Mouse (Mus musculus): ENCODE data around the gene Sumf2.
"Not testable (repeated sequence)": the region's sequence is repeated elsewhere in the genome, so short reads cannot be mapped to it uniquely, and the experiment has no call there.

Sumf2 gene

GRCm38 (mm10) chr5:129846752-129847557, at the start of gene Sumf2:
Gene Sumf2 (plus strand): TSS chr5:129846986.
- DNase-seq (ENCODE audit: extremely low spot score), result peak; percentile 94

DNA sequence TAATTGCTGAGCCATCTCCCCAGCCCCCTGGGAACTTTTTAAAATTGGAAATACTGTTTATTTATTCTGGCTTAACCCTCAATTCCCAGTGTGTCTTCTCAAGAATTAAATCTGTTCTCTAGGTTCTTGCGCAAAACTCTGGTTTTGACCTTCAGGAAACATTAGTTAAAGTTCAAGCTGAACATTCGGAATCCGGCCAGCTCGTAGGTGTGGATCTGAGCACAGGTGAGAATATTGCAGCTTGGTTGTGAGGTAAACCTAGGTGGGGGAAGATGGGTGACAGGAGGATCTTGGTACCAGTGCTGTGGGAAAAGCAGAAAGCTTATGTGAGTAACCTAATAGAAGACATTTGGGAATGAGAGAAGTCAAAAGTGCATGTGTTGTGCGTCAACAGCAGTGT, 1.9 kb upstream of the Sumf2 start:
- no peak for DNase-seq (ENCODE audit: extremely low spot score)

DNA sequence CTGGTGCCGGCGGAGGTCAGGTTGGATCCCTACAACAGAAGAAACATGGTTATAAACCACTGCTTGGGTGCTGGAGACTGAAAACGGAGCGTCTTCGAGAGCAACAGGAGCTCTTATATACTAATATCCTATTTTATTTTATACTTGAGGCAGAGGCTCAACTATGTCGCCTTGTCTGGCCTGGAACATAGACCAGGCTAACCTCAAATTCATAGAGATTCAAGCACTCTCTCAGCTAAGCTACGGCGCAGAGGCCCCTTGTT, 703 bp downstream of the Sumf2 start:
- no peak for DNase-seq (ENCODE audit: extremely low spot score)

GRCm38 (mm10) chr5:129855163-129855562, 8.4 kb downstream of the Sumf2 start:
- no peak for DNase-seq (ENCODE audit: extremely low spot score)

- no peak for DNase-seq (ENCODE audit: extremely low spot score)
Measured at GRCm38 (mm10) chr5:129856414-129856813, 9.6 kb downstream of the Sumf2 start.

DNA sequence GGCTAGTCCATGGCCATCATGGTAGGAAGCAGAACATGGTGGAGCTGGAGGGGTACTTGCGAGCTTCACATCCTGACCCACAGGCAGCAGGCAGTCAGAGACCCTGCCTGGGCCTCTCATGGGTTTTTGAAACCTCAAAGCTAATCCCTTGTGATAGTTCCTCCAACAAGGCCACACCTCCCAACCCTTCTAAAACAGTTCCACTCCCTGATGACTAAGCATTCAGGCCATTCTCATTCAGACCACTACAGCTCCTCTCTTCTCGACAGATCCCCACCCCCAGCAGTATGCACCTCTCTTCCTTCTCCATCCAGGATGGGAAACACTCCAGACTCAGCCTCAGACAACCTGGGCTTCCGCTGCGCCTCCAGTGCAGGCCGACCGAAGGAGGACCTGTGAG, 15.5 kb downstream of the Sumf2 start:
- DNase-seq (ENCODE audit: extremely low spot score), result no peak

DNA sequence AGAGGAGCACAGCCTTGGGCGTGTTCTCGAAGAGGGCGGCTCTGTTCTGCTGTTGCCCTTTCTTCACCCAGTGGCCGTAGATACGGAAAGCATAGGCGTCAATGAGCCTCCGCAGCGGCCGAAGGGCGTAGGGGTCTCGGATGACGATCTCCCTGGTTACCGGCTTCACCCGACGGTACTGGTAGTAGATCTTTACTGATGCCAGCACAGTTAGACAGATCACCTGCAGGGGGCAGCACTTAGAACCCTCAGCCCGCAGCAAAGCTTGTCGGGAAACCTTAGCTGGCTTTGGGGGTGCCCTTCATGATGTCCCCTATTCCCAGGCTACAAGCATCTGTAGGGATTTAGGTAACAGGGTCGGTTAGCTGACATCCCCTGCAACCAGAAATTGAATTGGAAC, 17.7 kb downstream of the Sumf2 start:
- peak; percentile 42 for DNase-seq (ENCODE audit: extremely low spot score)

GRCm38 (mm10) chr5:129865841-129866240, 19.1 kb downstream of the Sumf2 start:
- no peak for DNase-seq (ENCODE audit: extremely low spot score)

DNA sequence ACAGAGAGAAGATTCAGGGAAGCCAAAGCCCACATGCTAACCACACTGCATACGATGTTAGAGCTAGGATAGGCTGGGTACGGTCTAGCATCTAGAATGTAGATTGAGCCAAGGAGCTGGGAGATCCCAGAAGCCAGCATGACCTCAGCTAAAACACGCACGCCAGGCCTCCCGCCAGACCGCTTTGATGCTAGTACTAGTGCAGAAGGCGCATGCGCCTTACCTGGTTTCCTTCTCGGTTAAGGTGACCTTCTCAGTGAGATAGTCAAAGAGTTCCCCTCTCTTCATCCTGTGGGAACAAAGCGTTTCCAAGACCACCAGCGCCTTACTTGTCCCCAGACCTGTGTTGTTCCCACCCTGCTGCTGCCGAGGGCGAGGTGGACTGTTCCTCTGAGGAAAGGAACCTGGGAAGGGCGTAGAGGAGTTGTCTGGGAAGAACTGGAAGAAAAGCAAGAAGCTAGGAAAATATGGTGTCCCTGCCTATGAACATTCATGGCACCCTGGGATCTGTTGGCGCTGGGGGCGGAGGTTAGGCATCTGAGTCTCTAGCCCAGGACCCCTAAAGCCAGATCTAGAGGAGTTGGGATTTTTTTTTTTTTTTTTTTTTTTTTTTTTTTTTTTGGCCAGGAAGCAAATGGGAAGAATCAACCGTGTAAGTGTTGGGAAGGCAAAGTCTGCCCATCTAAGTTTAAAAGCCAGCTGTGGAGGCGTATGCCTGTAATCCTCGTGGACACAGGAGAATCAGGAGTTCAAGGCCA, 22.6 kb downstream of the Sumf2 start:
- no peak for DNase-seq (ENCODE audit: extremely low spot score)

DNA sequence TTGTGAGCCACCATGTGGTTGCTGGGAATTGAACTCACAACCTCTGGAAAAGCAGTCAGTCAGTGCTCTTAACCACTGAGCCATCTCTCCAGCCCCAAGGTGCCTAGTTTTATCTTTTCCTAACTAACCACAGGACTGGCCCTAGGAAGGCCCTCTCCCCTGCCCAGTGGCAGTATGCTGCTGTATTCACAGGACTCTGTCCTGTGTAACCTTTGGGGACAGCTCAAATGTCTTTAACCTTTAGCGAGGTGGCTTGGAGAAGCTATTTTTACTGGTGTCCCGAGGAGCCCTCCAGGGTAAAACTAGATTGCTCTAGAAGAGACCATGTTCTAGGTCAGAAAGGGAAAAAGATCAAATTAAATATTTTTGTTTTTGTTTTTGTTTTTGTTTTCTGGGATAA, 24.5 kb downstream of the Sumf2 start:
- no peak for DNase-seq (ENCODE audit: extremely low spot score)

DNA sequence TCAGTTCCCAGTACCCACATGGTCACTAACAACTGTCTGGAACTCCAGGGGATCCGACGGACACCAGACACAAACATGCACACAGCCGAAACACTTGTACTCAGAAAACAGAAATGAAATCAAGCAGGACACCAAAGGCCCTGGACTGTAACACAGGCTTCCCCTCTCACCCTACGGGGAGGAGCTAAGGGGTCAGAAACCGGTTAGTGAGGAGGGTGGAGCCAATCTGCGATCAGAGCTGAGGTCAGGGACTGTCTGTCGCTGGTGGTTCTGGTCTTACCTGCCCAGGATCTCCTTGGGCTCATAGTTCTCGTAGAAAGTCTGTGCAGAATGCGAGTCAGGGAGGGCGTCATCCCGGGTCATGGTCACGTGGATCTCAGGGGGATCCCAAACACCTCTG, 27.2 kb downstream of the Sumf2 start:
- DNase-seq (ENCODE audit: extremely low spot score), result no peak

DNA sequence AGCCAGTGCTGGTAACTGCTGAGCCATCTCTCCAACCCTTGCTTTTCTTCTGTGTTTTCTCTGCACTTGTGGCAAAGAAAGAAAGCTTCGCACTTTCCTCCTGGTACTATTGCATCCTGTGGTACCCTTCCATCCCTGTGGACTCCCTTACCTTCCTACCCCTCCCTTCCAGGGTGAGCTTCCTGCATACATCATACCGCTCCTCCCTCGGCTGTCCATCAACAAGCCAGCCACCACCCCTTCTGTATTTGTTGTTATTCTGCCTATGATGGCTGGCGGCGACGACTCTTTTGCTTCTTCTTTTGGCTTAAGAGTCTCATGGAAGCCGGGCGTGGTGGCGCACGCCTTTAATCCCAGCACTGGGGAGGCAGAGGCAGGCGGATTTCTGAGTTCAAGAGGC, 28.3 kb downstream of the Sumf2 start:
- no peak for DNase-seq (ENCODE audit: extremely low spot score)

GRCm38 (mm10) chr5:129877731-129878455, 31.1 kb downstream of the Sumf2 start:
- no peak for DNase-seq (ENCODE audit: extremely low spot score)

- no peak for DNase-seq (ENCODE audit: extremely low spot score)
Measured at GRCm38 (mm10) chr5:129878946-129879345, 32.2 kb downstream of the Sumf2 start.

DNA sequence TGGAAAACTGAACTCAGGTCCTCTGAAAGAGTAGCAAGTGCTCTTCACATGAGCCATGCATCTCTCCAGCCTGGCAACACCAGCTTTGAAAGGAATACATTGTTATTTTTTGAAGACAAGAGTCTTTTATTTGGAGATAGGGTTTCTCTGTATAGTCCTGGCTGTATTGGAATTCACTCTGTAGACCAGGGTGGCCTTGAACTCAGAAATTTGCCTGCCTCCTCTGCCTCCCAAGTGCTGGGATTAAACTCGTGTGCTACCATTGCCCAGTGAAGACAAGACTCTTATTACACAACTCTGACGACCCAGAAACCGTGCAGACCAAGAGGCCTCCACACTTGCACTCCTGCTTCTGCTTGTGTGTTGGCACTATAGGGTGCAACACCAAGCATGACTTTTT, 33.1 kb downstream of the Sumf2 start:
- no peak for DNase-seq (ENCODE audit: extremely low spot score)

DNA sequence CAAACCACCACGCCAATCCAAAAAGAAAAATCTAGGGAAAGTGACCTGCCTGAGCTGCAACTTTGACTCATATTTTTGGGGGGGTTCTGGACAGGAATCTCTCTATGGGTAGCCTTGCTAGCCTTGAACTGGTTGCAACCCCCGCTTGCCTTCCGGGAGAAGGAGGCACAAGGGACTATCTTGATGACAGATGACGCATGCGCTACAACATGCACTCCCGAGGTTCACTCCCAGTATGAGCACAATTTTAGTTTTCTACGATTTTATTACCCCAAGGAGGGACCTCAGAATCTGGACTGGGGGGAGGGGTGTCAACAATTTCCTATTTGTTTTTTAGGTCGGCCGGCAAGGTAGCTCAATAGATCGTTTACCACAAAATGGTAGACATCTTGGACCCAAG, 39.5 kb downstream of the Sumf2 start:
- no peak for DNase-seq (ENCODE audit: extremely low spot score)

DNA sequence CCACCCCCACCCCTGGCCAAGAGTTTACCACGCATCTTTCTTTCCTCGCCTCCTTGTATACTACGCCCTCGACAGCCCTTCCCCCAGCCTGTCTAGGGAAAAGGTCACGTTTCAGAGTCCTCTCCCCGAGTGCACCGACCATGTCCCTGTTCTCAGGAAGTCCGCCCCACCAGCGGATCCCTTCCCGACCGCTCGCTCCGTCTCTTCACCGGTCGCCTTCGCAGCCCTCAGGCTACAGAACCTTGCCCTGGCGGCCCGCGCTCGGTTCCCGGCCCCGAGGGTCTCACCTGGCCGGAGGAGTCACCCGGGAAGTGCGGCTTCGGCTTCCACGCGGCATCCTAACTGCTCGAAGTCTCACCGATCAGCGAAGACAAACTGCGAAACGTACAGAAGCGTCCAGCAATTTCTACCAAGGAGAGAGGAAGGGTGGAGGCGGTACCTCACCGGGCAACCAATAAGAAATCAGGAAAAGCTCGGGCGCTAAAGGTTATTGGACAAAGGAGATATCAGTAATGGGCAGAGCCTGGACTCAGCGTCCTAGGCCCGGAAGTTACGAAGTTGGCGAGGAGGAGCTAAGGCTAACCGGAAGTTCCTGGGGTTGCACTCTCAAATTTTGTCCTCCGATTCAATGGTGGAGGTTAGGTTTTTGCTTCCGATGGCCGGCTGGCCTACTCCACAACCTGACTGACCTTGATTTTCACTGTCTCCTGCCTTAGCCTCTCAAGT, 40.3 kb downstream of the Sumf2 start, which contains the start of gene Chchd2:
Gene Chchd2 (minus strand): TSS at position 560 of the 726 bp plus-strand sequence.
- DNase-seq (ENCODE audit: extremely low spot score), result peak; percentile 93

GRCm38 (mm10) chr5:129890390-129890789, 43.6 kb downstream of the Sumf2 start:
- not testable (repeated sequence) for DNase-seq (ENCODE audit: extremely low spot score)

DNA sequence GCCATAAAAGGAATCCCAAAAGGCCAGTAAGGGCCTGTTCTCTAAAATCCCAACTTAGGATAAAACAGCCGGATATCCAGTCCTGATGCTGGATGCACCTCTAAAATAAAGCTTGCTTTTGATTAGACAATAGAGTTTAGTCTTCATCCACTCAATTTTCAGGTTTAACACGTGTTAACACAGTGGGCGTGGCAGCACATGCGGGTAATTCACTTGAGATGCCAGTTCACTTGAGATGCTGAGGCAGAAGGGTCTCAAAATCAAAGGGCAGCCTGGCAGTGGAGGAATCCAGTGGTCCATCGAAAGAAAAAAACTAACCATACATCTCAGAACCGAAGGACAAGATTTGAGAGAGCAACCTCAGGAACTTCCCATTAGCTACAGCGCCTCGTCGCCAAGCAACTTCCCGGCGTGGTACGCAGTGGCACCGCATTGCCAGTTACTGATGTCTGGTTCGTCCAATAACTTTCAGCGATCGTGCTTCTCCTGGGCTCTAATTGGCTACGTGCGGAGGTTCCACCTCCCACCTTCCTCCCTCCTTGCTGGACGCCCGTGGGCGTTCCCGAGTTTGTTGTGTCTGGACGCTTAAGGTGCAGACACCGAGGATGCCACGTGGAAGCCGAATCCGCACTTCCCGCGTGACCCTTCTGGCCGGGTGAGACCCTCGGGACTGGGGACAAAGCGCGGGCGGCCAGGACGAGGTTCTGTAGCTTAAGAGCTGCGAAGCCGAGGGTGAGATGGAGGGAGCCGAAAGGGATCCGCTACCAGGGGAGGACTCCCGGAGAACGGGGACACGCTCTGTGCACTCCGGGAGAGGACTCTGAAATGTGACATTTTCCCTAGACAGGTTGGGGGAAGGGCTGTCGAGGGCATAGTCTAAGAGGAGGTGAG, 48.7 kb downstream of the Sumf2 start, which contains the start of gene Zbed5:
Gene Zbed5 (plus strand): TSS at position 526 of the 891 bp plus-strand sequence.
- DNase-seq (ENCODE audit: extremely low spot score), result peak; percentile 88

- no peak for DNase-seq (ENCODE audit: extremely low spot score)
Measured at GRCm38 (mm10) chr5:129898449-129898848, 51.7 kb downstream of the Sumf2 start, which contains the start of gene Phkg1. Gene Phkg1 (minus strand): TSS chr5:129898549.

DNA sequence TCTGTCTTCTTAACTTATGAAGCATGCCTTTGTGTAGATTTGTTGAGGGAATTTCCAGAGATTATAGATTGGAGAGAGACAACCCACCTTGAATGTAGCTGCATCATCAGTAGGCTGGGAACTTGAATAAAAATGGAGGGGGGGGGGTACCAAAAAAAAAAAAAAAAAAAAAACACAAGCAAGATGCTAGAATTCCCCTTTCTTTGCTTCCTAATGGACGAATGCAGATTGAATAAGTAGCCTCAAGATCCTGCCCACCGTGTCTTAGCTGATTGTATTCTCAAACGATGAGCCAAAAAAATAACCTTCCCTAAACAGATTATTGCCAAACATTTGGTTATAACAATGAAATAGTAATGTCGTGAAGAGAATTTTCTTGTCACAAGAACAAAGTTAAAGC, 61.0 kb downstream of the Sumf2 start:
- no peak for DNase-seq (ENCODE audit: extremely low spot score)
